Mouse (Mus musculus) ovary, postnatal 14 days (tissue): Measurements from ENCODE around the gene Nutm1.
"Not testable (repeated sequence)": the region's sequence is repeated elsewhere in the genome, so short reads cannot be mapped to it uniquely, and the experiment has no call there.

Experiments
- DNase-seq: peaks from one replicate; pipeline ENCODE4 v3.0.0; 2022; ENCODE audit warnings: low spot score

Gene Nutm1

DNA sequence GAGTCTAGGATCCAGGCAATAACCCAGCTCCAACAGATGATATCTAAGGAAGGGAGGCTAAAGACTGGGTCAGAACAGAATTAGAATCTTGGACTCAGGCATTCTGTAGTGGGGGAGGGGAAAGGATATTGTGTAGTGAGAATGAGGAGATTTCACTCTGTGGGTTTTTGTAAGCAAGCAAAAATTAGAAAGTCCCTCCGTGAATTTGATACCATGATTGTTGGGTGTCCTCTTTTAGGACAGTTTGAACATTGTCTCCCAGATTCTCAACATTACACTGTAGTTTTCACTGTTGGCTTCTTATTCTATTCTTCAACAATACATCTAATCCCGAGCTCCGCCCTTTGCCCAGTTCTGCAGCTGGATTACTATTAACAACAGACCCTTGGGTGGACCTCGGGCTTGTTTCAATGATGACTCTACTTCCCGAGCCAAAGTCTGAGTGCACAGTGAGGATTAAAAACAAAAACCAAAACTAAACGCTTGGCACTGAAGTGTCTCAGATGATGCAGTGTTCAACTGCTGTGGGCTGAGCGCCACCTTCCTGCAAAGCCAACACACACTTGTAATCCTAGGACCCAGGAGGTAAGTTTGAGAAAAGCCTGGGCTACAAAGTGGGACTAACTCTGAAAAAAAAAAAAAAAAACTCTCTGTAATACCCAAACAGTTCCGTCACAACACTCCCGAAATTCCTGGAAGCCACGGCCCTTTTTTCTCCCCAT is at the start of gene Nutm1:
Nutm1 (minus strand) TSS at position 51 of the 722 bp plus-strand sequence.
- DNase-seq: no peak

GRCm38 (mm10) chr2:112308671-112309070 is 49.6 kb upstream of the Nutm1 start:
- no peak for DNase-seq

DNA sequence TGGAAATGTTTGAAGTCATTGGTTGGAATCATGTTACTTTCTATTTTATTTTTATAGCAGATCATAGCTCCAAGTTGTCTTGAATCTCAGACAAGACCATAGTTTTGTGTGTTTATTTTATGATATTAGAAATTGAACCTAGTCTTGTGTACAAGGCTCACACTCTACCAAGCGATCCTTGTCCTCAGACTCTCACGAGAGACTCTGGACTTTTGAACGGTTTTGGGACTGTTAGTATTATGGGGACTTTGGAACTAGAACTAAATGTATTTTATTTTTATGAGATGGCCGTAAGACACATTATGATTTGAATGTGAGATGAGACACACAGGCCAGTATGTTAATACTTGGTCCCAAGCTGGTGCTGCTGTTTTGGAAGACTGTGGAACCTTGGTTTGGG is 39.1 kb upstream of the Nutm1 start:
- DNase-seq: no peak

DNA sequence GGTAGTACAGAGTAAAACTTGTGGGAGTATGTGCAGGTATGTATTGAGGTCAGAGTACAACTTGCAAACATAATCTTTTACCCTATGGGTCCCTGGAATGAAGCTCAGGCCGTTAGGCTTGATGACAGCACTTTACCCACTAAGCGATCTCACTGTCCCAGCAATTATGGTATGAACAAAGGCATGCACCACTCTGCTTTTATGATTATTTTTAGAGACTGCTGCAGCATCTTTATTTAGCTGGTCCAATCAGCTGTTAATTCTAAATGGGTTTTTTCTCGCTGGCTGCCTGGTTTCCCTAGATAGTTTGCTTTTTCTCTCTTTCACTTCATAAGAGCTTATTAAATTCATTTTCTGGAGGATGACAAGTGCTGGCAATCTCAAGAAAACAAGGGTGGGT is 37.1 kb upstream of the Nutm1 start:
- DNase-seq: no peak

DNA sequence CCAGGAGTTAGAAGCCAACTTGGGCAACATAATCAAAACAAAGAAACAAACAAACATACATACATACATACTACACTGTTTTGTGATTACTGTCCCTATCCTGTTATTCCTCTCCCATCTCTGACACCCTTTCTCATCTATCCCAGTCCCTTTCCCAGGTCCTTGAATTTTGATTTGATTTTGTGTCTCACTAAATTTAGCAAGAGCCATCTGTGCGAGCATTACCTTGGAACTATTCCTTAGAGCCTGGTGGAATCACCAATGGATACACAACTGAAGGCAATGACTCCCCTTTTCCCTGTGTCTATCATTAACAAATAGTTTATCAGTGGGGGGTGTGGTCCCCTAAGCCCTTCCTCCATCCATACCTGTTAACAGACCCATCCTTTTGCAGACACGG is 33.7 kb upstream of the Nutm1 start:
- DNase-seq: no peak

GRCm38 (mm10) chr2:112289507-112289906 is 30.4 kb upstream of the Nutm1 start:
- DNase-seq: no peak

- no peak for DNase-seq
These were observed 28.0 kb upstream of the Nutm1 start for GRCm38 (mm10) chr2:112287059-112287458.

DNA sequence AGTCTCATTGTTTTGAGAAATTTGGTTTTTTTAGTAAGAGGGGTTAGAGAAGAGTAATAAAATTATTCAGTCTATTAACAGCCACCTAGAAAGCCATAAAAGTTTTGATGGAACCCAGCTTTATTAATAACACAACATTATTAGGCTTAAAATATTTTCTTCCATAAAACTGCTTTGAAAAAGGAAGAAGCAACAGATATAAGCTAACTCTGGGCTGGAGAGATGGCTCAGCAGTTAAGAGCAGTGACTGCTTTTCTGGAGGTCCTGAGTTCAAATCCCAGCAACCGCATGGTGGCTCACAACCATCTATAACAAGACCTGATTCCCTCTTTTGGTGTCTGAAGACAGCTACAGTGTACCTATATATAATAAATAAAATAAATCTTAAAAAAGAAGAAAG is 27.0 kb upstream of the Nutm1 start:
- not testable (repeated sequence) for DNase-seq

GRCm38 (mm10) chr2:112285031-112285390 is 25.9 kb upstream of the Nutm1 start:
- no peak for DNase-seq

DNA sequence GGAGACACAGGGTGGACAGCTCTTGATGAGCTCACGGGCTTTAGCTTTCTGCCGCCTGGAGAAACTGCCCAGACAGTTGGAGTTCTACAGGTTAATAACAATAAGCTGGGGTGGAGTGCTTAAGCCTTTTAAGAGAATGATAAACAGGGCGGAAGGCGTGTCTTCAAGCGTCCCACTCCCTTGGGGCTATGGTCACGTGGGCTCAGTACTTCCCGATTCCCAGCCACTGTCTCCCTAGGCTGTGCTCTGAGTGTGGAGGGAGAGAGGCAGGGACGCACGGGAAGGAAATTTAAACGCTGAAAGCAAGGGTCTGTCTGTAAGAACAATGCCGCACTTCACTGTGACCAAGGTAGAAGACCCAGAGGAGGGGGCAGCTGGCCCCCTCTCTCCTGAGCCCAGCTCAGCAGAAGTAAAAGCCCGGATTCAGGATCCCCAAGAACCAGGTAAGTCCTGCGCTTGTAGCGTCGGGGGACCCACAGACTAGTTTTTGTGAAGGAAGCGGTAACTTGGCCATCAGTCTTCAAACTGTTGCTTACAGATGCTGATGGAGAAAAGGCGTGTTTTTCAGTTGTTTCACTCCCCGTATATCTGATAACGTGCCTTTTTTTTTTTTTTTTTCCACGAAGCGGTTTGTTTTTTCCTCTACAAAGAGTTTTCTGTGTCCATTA is 25.4 kb upstream of the Nutm1 start:
- DNase-seq: no peak

- DNase-seq: no peak
These were observed 23.8 kb upstream of the Nutm1 start for GRCm38 (mm10) chr2:112282846-112283245.

DNA sequence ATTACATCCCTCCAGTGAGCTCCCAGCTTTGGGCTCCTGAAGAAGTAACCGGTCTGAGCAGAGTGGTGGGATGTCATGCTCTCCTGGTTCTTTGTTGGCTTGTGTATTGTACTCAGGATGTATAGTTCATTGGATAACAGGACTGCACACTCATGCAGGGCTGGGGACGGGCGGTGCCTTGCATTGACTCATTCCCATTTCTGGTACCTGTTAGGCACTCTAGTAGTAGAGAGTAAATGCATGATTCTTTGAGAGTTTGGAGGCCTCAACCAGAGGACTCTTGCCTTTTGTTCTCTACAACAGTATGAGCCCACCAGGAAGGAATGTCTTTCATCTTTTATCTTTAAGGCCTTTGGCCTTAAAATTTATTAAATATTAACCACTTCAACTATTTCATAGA is 17.8 kb upstream of the Nutm1 start:
- no peak for DNase-seq

DNA sequence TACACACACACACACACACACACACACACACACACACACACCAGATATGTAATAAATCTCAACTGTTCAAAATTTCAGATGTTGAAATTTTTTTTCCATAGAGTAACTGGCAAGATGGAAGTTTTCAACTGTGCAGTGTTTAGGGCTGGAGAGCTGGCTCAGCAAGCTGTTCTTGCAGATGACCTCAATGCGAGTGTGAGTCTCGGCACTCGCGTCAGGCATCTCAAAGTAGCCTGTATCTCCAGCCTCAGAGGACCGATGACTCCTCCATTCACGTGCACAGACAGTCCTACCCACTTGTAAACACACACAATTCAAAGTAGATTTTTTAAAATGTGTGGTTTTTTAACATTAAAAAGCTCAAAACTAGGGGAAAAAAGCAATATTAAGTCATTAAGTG is 14.4 kb upstream of the Nutm1 start:
- no peak for DNase-seq

GRCm38 (mm10) chr2:112272909-112273308 is 13.8 kb upstream of the Nutm1 start:
- DNase-seq: no peak

- DNase-seq: no peak
These were observed 10.9 kb upstream of the Nutm1 start for GRCm38 (mm10) chr2:112270011-112270410.

- DNase-seq: no peak
These were observed 8.6 kb upstream of the Nutm1 start for GRCm38 (mm10) chr2:112267547-112268269.

DNA sequence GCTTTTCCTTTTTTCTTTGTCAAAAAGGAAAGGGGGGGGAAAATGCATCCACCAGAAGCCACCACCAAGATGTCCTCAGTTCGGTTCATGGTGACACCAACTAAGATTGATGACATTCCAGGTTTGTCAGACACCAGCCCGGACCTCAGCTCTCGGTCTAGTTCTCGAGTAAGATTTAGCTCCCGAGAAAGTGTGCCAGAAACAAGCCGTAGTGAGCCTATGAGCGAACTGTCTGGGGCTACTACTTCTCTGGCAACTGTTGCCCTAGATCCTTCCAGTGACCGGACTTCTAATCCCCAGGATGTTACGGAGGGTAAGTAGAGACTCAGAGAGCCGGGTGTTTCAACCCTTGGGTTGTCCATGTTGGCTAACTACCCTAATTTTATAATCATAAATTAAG is 7.7 kb upstream of the Nutm1 start:
- DNase-seq: no peak

DNA sequence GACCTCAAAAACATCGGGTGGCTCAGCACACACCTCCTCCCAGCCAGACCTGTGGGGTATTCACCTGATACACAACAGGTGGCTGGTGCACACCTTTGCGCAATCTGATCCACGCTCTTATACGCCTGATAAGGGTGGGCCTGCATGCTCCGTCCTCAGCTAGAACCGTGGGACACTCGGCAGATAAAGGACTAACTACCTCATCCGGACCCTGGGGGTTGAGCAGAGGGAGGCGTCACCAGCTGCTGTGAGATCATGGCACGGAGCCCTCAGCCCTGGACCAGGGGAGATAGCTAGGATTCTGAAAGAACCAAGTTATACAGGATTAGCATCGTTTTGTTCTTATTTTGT is 7.1 kb upstream of the Nutm1 start, which contains the start of gene Gm21985:
Gm21985 (plus strand) TSS at position 73 of the 351 bp plus-strand sequence.
- DNase-seq: no peak

DNA sequence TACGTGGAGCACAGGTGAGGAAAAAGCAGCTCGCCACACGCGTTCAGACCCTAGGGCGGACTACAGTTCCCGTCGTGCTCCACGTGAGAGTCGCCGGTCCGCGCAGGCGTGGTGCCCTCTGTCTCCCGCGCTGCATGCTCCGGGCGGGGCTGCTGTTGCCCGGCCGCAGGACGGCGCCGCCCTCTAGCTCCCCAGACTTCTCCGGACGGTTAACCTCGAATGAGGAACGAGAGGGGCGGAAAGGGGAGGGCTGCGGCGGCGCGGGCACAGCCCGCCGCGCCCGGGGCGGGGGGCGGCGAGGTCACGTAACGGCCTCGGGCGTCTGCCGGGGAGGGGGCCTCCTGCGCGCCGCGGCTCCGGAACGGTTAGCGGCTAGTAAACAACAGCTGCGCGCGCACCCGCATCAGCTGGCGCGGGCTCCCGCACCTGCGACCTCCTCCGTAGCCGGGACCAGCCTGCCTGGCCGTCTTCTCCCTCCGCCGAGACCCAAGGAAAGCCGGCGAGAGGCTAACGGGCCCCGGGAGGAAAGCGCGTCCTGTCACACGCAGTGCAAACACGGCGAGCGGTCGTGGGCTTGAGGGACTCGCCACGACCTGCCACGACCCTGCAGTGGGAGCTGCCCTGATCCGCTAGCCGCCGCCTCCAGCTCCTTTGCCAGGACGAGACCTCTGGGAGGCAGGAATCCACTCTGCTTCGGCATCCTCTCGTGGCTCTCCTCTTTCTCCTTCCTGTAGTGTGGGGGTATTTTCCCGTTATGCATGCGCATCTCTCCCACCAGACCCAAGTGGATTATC is 6.6 kb upstream of the Nutm1 start, which contains the start of gene Slc12a6:
Slc12a6 (plus strand) TSS at position 378 of the 794 bp plus-strand sequence.
- DNase-seq: peak; percentile 78

DNA sequence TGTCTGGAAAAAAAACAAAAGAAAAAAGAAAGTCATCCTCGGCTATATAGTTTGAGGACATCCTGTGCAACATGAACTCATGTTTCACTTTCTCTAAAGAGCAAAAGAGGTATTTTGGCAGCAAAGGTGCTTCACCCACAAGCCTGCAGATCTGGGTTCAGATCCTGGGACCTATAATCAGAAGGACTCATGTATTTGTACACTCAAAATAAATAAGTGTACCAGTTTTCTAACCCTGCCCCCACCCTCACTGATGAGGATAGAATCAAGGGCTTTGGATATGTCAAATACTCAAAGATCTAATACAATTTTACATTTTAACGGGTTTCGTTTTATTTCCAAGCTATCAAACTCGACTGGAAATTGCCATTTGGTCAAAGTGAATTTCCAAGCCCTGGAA is 5.3 kb upstream of the Nutm1 start:
- DNase-seq: no peak

GRCm38 (mm10) chr2:112262779-112263295 is 3.7 kb upstream of the Nutm1 start:
- no peak for DNase-seq
